Mouse (Mus musculus) CD4-positive, CD25-positive, alpha-beta regulatory T cell, adult 2 months (primary cell): ENCODE measurements around the gene Gm16253.

ENCODE experiments used
- DNase-seq: peaks from one replicate; pipeline ENCODE4 v3.0.0-alpha.2; 2012; ENCODE audit warnings: low read depth, low spot score

Gene Gm16253

GRCm38 (mm10) chr3:96573611-96574511 lies 2.9 kb upstream of the Gm16253 start:
- no peak for DNase-seq

GRCm38 (mm10) chr3:96575272-96575984 lies 1.4 kb upstream of the Gm16253 start:
- no peak for DNase-seq

GRCm38 (mm10) chr3:96576005-96576658 lies 652 bp upstream of the Gm16253 start:
- peak; percentile 65 for DNase-seq

- DNase-seq, result no peak
Measured at GRCm38 (mm10) chr3:96577566-96577965, 782 bp downstream of the Gm16253 start.

GRCm38 (mm10) chr3:96578561-96579238 lies 1.9 kb downstream of the Gm16253 start:
- no peak for DNase-seq

GRCm38 (mm10) chr3:96579239-96579750 lies 2.5 kb downstream of the Gm16253 start:
- DNase-seq, result peak; percentile 38

GRCm38 (mm10) chr3:96579885-96580454 lies 3.2 kb downstream of the Gm16253 start:
- peak; percentile 97 for DNase-seq

- no peak for DNase-seq
Measured at GRCm38 (mm10) chr3:96581141-96581540, 4.4 kb downstream of the Gm16253 start.

GRCm38 (mm10) chr3:96581771-96582515 lies 5.2 kb downstream of the Gm16253 start:
- no peak for DNase-seq

- no peak for DNase-seq
Measured at GRCm38 (mm10) chr3:96583386-96583785, 6.6 kb downstream of the Gm16253 start.

- DNase-seq, result no peak
Measured at GRCm38 (mm10) chr3:96590657-96591056, 13.9 kb downstream of the Gm16253 start.

- peak; percentile 58 for DNase-seq
Measured at GRCm38 (mm10) chr3:96593374-96593773, 16.6 kb downstream of the Gm16253 start.

- peak; percentile 95 for DNase-seq
Measured at GRCm38 (mm10) chr3:96593790-96594560, 17.2 kb downstream of the Gm16253 start, which contains the start of gene Polr3gl. Gene Polr3gl (minus strand): TSS chr3:96594181.

GRCm38 (mm10) chr3:96594851-96595250 lies 18.1 kb downstream of the Gm16253 start:
- no peak for DNase-seq

GRCm38 (mm10) chr3:96595661-96596060 lies 18.9 kb downstream of the Gm16253 start:
- DNase-seq, result no peak

- peak; percentile 49 for DNase-seq
Measured at GRCm38 (mm10) chr3:96596228-96596707, 19.5 kb downstream of the Gm16253 start, which contains the start of gene Ankrd34a. Gene Ankrd34a (plus strand): TSS chr3:96596636.

- DNase-seq, result peak; percentile 25
Measured at GRCm38 (mm10) chr3:96596855-96597254, 20.1 kb downstream of the Gm16253 start.

- peak; percentile 43 for DNase-seq
Measured at GRCm38 (mm10) chr3:96597435-96597891, 20.7 kb downstream of the Gm16253 start.
